Mouse (Mus musculus) hindbrain, embryonic 12.5 days (tissue): ENCODE results near the gene Prph. TPM values are rescaled to one million over a fixed set of nuclear protein-coding genes. Genes with fewer than 3 reads are reported as not detected.
"Not testable (repeated sequence)": the region's sequence is repeated elsewhere in the genome, so short reads cannot be mapped to it uniquely, and the experiment has no call there.

ENCODE experiments used
- ATAC-seq: fragments of 200-750 bp; cut with Nextera tagmentation; 2 replicates; pipeline ENCODE4 v1.8.0; 2017; ENCODE audit warnings: moderate TSS enrichment; ENCODE audit not compliant: low FRiP score
- H3K27ac ChIP-seq: fragments of 300-500 bp; sonication (generic); 2 replicates; pipeline ENCODE4 v1.5.1; 2016; ENCODE audit warnings: mild to moderate bottlenecking
- H3K27me3 ChIP-seq: fragments of 300-500 bp; sonication (generic); 2 replicates; pipeline ENCODE4 v1.6.1; 2016; ENCODE audit warnings: mild to moderate bottlenecking
- H3K36me3 ChIP-seq: fragments of 300-500 bp; sonication (generic); 2 replicates; pipeline ENCODE4 v1.6.1; 2016; ENCODE audit warnings: mild to moderate bottlenecking
- H3K4me1 ChIP-seq: fragments of 300-500 bp; sonication (generic); 2 replicates; pipeline ENCODE4 v1.6.1; 2016
- H3K4me2 ChIP-seq: fragments of 300-500 bp; sonication (generic); replicated peaks from 2 replicates; pipeline ENCODE4 v1.6.1; 2016; ENCODE audit warnings: mild to moderate bottlenecking
- H3K4me3 ChIP-seq: fragments of 300-500 bp; sonication (generic); 2 replicates; pipeline ENCODE4 v1.5.1; 2016; ENCODE audit warnings: mild to moderate bottlenecking
- H3K9ac ChIP-seq: fragments of 300-500 bp; sonication (generic); 2 replicates; pipeline ENCODE4 v1.6.1; 2016; ENCODE audit warnings: mild to moderate bottlenecking, moderate library complexity
- H3K9me3 ChIP-seq: fragments of 300-500 bp; sonication (generic); replicated peaks from 2 replicates; pipeline ENCODE4 v1.6.1; 2016; ENCODE audit warnings: mild to moderate bottlenecking
- WGBS: fragments of 180-500 bp; shearing (Covaris S2); methylation state at CpG from one replicate; pipeline ENCODE4 v1.1.7; 2016; 5-methylcytosine and 5-hydroxymethylcytosine counted together
- polyA plus RNA-seq: library from polyadenylated mRNA; unstranded; fragments of >200 nt; fragmentation: Nextera tagmentation; extraction: Ambion mirVana; gene quantifications from 2 replicates; pipeline ENCODE4 v1.2.1, GENCODE M21; 2016

The Prph gene
- polyA plus RNA-seq, 1 experiment from 2014 or later, result 23.3 TPM

GRCm38 (mm10) chr15:99036249-99036905 lies 18.6 kb upstream of the Prph start:
- 91% methylated on average over 8 of the region's 8 CpGs for WGBS
- no peaks in the 10 kb centered on the region for H3K9me3 ChIP-seq
- H3K4me3 ChIP-seq, result no peak overlapping the region
- peaks cover 20% of the 10 kb centered on the region for H3K4me1 ChIP-seq
- H3K27ac ChIP-seq, result no peak overlapping the region
- no peak overlapping the region for H3K4me2 ChIP-seq
- no peak for ATAC-seq
- H3K9ac ChIP-seq, result no peak overlapping the region
- 0 out of 2 replicates have a peak, but pooled peaks cover 1% of the 10 kb centered on the region for H3K27me3 ChIP-seq
- H3K36me3 ChIP-seq, result peaks cover 19% of the 10 kb centered on the region

GRCm38 (mm10) chr15:99038025-99038424 lies 16.9 kb upstream of the Prph start:
- no peak for ATAC-seq

GRCm38 (mm10) chr15:99038797-99039196 lies 16.2 kb upstream of the Prph start:
- H3K4me2 ChIP-seq, result no peak overlapping the region
- no peak overlapping the region for H3K27ac ChIP-seq
- H3K9ac ChIP-seq, result no peak overlapping the region
- peaks cover 19% of the 10 kb centered on the region for H3K36me3 ChIP-seq
- no peaks in the 10 kb centered on the region for H3K9me3 ChIP-seq
- 90% methylated on average over 5 of the region's 5 CpGs for WGBS
- no peak for ATAC-seq
- no peak overlapping the region for H3K4me3 ChIP-seq
- H3K4me1 ChIP-seq, result peaks cover 11% of the 10 kb centered on the region
- no peaks in the 10 kb centered on the region for H3K27me3 ChIP-seq

More at GRCm38 (mm10) chr15:99038025-99038424, 16.9 kb upstream of the Prph start:
- peaks cover 19% of the 10 kb centered on the region for H3K36me3 ChIP-seq
- H3K4me2 ChIP-seq, result no peak overlapping the region
- H3K4me1 ChIP-seq, result peaks cover 14% of the 10 kb centered on the region
- no peaks in the 10 kb centered on the region for H3K9me3 ChIP-seq
- no peak overlapping the region for H3K27ac ChIP-seq
- H3K27me3 ChIP-seq, result no peaks in the 10 kb centered on the region
- no peak overlapping the region for H3K4me3 ChIP-seq
- no peak overlapping the region for H3K9ac ChIP-seq
- 85% methylated on average over 1 of the region's 1 CpGs for WGBS

DNA sequence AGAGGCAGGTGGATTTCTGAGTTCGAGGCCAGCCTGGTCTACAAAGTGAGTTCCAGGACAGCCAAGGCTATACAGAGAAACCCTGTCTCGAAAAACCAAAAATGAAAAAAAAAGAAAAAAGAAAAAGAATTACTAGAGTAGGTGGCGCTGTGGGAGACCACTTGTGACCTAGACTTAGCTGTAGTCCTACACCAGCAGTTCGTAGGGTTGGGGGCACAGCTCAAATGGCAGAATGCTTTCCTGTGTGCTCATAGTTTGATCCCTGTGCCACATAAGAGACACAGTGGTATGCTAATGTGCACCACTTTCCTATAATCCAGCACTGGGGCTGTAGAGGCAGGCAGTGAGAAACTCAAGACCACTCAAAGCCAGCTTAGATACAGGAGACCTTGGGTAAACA lies 15.7 kb upstream of the Prph start:
- no peak overlapping the region for H3K4me2 ChIP-seq
- no peak overlapping the region for H3K9ac ChIP-seq
- ATAC-seq, result no peak
- 84% methylated on average over 4 of the region's 4 CpGs for WGBS
- no peaks in the 10 kb centered on the region for H3K27me3 ChIP-seq
- H3K27ac ChIP-seq, result no peak overlapping the region
- peaks cover 19% of the 10 kb centered on the region for H3K36me3 ChIP-seq
- no peak overlapping the region for H3K4me3 ChIP-seq
- H3K9me3 ChIP-seq, result no peaks in the 10 kb centered on the region
- peaks cover 11% of the 10 kb centered on the region for H3K4me1 ChIP-seq

DNA sequence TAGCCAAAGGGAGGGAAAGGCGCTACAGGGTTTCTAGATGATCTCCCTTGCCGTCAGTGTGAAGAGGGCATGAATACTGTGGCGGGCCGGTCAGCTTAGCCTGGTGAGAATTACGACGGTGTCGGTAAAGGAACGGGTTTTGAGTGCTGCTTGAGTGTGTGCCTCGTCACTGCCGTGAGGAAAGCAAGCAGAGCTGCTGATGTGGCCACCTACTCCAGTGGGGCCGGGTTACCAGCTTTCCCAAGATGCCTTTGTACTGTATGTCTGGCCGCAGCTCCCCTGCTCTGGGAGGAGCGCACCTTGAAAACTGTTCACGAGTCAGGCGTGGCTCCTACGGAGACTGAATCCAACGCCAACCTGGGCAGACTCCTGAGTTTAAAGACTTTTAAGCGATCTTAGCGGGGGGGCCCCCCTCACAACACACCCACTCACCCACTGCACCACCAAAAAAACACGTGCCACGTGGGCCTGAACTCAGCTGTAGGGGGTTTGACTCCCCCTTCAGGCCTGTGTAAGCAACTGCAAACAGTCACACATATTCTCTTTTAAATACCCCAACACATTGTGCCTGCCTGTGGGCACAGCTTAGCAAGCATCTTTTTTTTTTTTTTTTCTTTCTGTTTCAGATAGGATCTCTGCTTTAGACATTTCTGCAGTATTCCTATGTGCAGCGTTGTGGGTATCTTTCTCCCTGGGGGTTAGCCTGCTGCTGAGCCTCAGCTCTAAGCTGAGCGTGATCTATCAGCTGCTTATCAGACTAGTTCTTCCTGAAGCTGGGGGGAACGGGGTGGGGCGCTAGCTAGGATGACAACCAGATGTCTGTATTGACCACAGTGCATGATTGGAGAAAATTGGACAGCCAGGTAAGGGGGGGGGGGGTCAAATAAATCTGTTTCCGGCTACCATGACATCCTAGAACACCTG lies 14.7 kb upstream of the Prph start:
- no peak overlapping the region for H3K4me3 ChIP-seq
- no peaks in the 10 kb centered on the region for H3K9me3 ChIP-seq
- peaks cover 15% of the 10 kb centered on the region for H3K4me1 ChIP-seq
- H3K36me3 ChIP-seq, result peaks cover 12% of the 10 kb centered on the region
- H3K27ac ChIP-seq, result no peak overlapping the region
- H3K9ac ChIP-seq, result no peak overlapping the region
- no peak overlapping the region for H3K4me2 ChIP-seq
- H3K27me3 ChIP-seq, result no peaks in the 10 kb centered on the region
- no peak for ATAC-seq
- 73% methylated on average over 26 of the region's 26 CpGs for WGBS

GRCm38 (mm10) chr15:99040920-99041856 lies 13.8 kb upstream of the Prph start:
- Histone ChIP-seq H3K9me3 (no peaks in the 10 kb centered on the region), H3K4me3 (no peak overlapping the region), H3K27ac (no peak overlapping the region), H3K27me3 (no peaks in the 10 kb centered on the region), H3K4me2 (no peak overlapping the region), H3K9ac (no peak overlapping the region), H3K36me3 (peaks cover 6% of the 10 kb centered on the region; the same call in 1 of the 2 replicates), H3K4me1 (peaks cover 15% of the 10 kb centered on the region)
- 52% methylated on average over 21 of the region's 21 CpGs for WGBS
- no peak for ATAC-seq

- 88% methylated on average over 5 of the region's 5 CpGs for WGBS
Observed at GRCm38 (mm10) chr15:99042334-99042733, 12.6 kb upstream of the Prph start.

GRCm38 (mm10) chr15:99044854-99045253 lies 10.1 kb upstream of the Prph start:
- ATAC-seq, result no peak
- H3K9ac ChIP-seq, result no peak overlapping the region
- WGBS, result 73% methylated on average over 3 of the region's 3 CpGs

More at GRCm38 (mm10) chr15:99042334-99042733, 12.6 kb upstream of the Prph start:
- no peaks in the 10 kb centered on the region for H3K36me3 ChIP-seq
- no peaks in the 10 kb centered on the region for H3K27me3 ChIP-seq
- H3K4me2 ChIP-seq, result no peak overlapping the region
- H3K9ac ChIP-seq, result no peak overlapping the region
- no peak overlapping the region for H3K27ac ChIP-seq
- no peaks in the 10 kb centered on the region for H3K9me3 ChIP-seq
- peaks cover 15% of the 10 kb centered on the region for H3K4me1 ChIP-seq
- ATAC-seq, result no peak
- H3K4me3 ChIP-seq, result no peak overlapping the region

GRCm38 (mm10) chr15:99045734-99046133 lies 9.2 kb upstream of the Prph start:
- H3K4me3 ChIP-seq, H3K27me3 ChIP-seq, H3K9ac ChIP-seq, H3K4me2 ChIP-seq, H3K36me3 ChIP-seq, H3K27ac ChIP-seq, H3K9me3 ChIP-seq, ATAC-seq: not testable (repeated sequence)
- 76% methylated on average over 6 of the region's 6 CpGs for WGBS
- H3K4me1 ChIP-seq, result peaks cover 14% of the 10 kb centered on the region

More at GRCm38 (mm10) chr15:99044854-99045253, 10.1 kb upstream of the Prph start:
- H3K36me3 ChIP-seq, result no peaks in the 10 kb centered on the region
- no peaks in the 10 kb centered on the region for H3K9me3 ChIP-seq
- 0 out of 2 replicates have a peak, but pooled peaks cover 2% of the 10 kb centered on the region for H3K27me3 ChIP-seq
- H3K27ac ChIP-seq, result no peak overlapping the region
- no peak overlapping the region for H3K4me2 ChIP-seq
- no peak overlapping the region for H3K4me3 ChIP-seq
- peaks cover 15% of the 10 kb centered on the region for H3K4me1 ChIP-seq

DNA sequence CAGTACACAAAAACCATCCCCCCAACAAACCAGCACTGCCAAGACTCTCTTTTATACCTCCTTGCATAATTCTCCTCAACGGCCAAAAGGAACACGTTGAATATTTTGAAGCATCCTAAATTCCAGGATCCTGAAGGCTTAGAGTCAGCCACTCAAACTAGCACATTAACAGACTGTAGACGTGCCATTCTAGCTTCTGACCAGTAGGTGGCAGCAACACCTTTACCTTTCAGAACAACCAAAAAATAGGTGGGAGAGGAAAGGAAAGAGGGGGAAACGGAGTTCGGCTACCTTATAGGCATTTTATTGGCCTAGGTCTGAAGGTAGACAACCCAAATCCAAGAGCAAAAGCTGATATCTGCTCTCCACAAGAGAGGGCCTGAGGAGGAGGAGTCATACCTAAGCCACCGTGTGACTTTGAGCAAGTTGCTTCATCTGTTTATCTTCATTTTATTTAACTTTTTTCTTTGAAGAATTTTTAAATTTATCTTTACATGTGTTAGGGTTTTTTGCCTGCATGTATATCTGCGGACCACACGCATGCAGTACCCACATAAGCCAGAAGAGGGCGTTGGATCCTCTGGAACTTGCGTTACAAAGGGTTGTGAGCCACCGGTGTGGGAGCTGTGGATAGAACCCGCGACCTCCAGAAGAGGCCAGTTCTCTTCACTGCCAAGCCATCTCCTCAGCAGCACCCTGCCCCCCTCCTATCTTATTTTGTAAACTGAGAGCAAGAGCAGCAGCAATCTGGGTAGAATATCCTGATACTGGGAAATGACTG lies 5.3 kb upstream of the Prph start:
- H3K4me1 ChIP-seq, result peaks cover 16% of the 10 kb centered on the region
- no peaks in the 10 kb centered on the region for H3K9me3 ChIP-seq
- no peak overlapping the region for H3K4me3 ChIP-seq
- no peak overlapping the region for H3K9ac ChIP-seq
- WGBS, result 32% methylated on average over 13 of the region's 13 CpGs
- peaks cover 36% of the 10 kb centered on the region for H3K27me3 ChIP-seq
- ATAC-seq, result no peak
- no peaks in the 10 kb centered on the region for H3K36me3 ChIP-seq
- H3K27ac ChIP-seq, result no peak overlapping the region
- H3K4me2 ChIP-seq, result no peak overlapping the region

DNA sequence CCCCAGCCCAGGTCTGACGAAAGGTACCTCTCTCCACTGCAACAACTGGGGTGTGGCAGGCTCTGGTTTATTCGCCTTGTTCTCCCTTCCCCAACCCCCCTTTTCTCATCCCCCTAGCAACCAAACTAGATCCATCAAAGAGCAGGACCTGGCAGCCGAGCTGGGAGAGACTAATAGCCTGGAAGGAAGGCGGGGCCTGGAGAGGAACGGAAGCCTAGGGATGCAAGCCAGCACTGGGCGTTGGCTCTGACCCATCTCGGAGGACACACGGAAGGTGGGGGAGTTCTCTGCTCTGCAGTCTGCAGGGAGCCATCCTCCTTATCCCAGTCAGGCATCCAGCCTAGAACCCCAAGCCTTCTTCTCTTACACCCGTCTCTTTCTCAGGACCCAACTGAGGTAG lies 1.6 kb upstream of the Prph start:
- no peak overlapping the region for H3K9ac ChIP-seq
- H3K9me3 ChIP-seq, result no peaks in the 10 kb centered on the region
- no peak overlapping the region for H3K4me2 ChIP-seq
- no peak overlapping the region for H3K27ac ChIP-seq
- peaks cover 31% of the 10 kb centered on the region for H3K4me1 ChIP-seq
- H3K36me3 ChIP-seq, result no peaks in the 10 kb centered on the region
- peaks cover 73% of the 10 kb centered on the region for H3K27me3 ChIP-seq
- H3K4me3 ChIP-seq, result no peak overlapping the region
- WGBS, result 5% methylated on average over 9 of the region's 9 CpGs
- ATAC-seq, result no peak
